Mouse (Mus musculus) lung, postnatal 25 days (tissue): ENCODE measurements at regions not wholly inside any gene's neighbourhood (a gene's known extent, or its start where the extent isn't known, plus 50 kb on each side); places are given as distances from the start of the nearest gene placed in this dataset.

ENCODE experiments used
- DNase-seq: peaks from one replicate; pipeline ENCODE4 v3.0.0; 2022; ENCODE audit warnings: low spot score

DNA sequence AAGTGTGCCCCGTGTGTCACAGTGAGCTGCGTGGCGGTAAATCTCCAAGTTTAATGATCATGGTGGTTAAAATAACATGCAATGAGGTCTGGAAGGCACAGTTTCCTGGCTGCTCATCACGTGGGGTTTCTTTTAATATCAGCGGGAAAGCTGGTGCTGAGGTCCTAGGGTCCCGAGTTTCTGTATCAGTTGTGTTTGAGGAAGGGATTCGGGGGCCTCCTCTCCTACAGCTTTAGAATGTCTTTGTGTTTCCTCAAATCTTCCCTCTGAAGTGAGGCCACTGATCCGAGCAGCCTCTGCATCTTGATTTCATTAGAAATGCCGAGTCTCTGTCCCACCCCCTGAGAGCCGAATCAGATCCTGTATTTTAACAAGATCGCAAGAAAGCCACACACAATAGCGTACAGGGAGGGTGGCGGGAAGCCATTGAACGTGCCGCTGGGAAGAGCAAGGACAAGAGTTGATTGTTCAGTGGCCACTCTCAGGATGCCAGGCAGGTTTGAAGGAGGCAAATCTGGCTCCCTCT, 215.5 kb downstream of the Ppp4r2 start:
- DNase-seq, result no peak

DNA sequence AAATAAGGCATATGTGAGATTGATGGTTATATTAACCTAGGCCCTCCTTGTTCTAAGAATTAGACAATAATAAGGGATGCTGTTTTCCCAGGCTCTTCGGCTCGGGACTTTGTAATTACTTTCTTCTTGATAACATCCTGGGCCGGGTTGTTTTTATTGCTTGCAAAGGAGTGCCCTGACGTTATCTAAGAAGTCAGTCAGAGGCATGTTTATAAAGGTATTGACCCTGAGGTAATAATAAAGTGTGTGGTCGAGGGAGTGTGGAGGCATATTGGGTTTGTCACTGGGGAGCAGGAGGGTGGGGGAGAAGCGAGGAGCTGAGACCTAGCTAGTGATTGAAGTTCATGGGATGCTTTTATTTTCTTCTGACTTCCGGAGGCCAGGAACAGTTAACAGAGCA, 221.5 kb downstream of the Ppp4r2 start:
- no peak for DNase-seq

DNA sequence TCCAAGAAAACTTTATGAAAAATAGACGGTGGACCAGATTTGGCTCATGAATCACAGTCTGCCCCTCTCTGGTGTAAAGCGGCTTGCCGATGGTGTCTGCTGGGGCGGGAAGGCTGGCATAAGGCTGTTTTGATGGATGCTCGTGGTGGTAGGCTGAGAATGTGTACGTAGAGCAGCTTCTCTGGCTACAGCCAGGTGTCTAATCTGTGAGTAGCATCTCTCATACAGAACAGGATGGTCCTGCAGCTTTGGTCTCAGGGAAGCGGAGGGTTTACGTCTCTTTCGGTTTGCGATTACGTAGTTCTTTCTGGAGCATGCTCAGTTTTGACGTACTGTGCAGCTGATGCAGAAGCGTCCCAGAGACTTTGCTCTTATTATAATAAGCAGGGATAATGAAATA, 222.9 kb downstream of the Ppp4r2 start:
- no peak for DNase-seq

DNA sequence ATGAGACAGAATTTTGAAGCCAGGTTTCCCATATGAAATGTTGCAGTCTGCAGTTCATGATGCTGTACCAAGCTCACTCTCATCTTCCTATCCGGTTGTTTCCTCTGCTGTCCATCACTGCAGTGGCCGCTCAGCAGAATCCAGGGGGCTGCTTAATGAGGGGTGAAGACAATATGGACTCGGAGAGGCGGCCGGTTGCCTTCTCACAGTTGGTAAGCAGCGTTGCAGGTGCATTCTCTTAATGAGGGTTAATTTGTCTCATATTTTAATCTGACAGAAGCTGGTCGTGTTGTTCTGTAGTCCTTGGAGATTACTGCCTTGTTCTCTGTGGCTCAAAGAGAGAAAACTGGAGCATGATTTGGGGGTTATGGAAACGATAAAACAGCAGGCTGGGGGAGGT, 225.6 kb downstream of the Ppp4r2 start:
- DNase-seq, result no peak

DNA sequence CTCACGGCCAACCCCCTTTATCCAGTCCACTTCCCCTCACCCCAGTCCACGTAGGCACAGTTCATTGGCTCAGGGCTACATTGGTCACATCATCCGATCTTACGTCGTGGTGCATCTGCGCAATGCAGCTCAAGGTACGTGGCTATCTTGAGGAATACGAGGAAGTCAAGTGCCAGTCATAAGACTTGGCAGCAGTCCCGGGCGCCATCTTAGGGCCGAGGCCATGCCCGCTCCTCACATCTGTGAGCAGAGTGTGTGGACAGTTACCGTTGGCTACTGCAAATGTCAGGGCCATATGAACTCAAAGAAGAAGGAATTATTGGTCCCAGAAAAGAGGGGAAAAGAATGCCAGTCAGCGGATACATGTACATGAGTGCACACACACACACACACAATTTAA, 228.8 kb downstream of the Ppp4r2 start:
- no peak for DNase-seq

DNA sequence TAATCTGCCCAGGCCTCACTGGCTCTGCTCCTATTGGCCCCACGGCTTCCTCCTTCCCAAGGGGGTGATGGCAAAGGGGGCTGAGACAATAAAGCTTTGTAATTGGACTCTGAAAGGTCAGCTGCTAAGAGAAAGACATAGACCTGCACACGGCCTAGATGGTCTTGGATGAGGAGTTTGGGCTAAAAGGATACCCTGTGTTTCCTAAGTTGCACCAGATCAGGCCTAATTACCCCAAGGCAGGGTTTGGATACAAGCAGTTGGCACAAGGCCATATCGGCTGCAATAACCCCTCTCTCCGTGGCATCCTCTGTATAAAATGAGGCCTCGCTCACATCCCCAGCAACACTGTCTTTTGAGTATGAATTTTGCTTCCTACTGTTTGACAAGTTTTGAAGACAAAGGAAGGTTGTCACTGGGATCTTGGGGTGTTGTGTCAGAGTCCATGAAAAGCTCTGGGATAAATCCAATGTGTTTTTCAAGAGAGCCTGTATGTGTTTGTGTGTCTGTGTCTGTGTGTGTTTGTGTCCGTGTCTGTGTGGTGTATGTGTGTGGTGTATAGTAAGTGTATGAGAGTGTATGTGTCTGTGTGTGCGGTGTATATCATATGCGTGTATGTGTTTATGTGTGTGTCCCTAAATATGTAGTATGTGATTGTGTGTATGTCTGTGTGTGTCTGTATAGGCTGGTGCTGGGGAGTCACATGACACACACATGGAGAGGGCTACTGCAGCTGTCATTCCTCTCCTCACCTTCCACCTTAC, 242.5 kb downstream of the Ppp4r2 start:
- DNase-seq, result no peak

DNA sequence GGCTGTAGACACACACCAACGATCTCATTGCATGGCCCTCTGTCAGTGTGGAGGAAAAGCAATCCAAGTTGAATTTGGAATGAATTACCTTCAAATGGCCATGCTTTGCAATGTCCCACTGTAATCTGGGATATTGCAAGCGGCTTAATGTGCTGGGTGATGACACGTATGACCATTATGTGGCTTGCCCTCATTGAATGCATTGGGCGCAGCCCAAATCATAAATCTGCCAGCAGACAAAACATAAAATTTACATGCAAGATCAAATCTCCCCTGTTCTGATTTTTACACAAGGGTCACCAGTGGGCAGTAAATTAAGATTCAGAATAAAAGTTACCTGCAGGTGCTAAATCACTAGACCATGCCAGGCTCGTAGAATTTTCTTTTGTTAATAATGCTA, 244.9 kb downstream of the Ppp4r2 start:
- no peak for DNase-seq

DNA sequence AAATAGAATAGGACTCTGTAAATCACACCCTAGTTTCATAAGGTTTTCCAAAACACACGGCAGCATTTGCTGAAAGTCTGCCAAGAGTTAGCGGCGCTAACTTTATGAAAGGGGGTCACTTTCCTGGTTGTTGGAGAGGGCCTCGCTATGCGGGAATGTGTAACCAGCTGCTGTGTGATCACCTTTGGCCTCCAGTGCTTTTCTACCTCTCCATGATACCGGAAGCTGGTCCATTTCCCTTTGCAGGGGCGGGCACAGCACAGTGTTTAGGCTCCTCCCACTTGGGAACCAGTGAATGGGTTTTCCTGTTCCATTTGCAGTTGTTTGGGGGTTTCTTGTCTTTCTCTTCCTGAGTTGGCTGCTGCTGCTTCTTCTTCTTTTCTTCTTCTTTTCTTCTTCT, 250.3 kb downstream of the Ppp4r2 start:
- DNase-seq, result no peak

DNA sequence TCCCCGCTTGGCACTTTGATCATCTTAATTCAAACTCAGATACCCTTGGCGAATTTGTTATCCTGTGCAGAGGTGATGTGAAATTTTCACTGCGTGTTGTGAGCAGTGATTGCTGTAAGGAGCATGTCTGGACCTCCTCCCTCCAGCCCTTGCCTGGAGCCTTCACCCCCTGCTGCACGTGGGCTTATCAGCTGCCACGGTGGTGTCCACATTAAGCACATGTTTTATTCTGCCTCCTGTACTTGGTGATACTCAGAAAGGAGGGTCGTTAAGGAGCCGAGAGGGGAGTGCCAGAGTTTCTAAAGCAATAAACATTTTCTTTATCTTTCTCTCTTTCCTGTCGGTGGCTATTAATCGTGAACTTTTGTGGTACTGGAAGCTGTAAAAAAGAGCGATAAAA, 258.8 kb downstream of the Ppp4r2 start:
- no peak for DNase-seq
